Mouse (Mus musculus): Measurements from ENCODE around the gene Hes3.
A peak's percentile ranks its signal among the peaks of the same experiment; 100 is the strongest.

DNA sequence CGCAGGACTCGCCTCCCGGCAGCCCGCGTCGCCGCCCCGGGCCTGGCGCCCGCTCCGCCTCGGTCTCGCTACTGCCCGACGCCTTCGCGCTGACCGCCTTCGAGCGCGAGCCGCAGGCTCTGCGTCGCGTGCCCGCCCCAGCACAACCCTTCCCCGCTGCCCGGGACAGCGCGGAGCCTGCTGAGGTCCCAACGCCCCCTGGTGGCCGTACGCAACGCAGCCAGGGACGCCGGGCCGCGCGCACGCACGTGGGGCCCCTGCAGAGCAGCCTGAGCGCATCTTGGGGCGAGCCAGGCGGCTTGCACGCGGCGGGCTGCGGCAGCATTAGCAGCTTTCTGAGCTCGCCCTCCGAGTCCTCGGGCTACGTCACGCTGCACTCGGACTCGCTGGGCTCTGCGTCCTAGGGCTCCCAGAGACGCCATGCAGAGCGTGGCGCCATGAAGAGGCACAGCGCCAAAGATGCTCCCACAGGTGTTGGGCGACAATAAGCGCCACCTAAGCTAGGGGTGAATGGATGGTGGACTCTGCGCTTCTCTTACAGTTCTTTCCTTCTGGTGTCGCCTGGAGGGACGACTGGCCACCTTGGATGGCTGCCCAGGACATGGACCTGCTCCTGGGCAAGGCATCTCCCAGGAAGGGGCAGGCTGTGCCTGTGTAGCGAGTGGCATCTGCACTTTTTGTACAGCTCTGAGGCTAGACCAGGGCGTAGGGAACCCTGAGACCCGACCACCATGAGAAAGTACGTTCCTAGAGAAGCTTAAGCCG is 8.1 kb downstream of the Hes3 start:
- TF ChIP-seq CTCF (IDR thresholded peaks at IDR 0.05; ENCODE audit: control insufficient read depth, insufficient read depth, low read length) (peak; percentile 84), POLR2A (IDR thresholded peaks at IDR 0.05; ENCODE audit: borderline replicate concordance, control insufficient read depth, low read depth, low read length) (no peak)

Measured in bone marrow, adult 2 months (tissue).